ENCODE assay signal across 29 mouse cellular contexts in genomic region chr9:106616306-106616705, GRCm38 (mm10). TPM values are rescaled to one million over a fixed set of nuclear protein-coding genes. Genes with fewer than 3 reads are reported as not detected.
DNase-seq lines count a peak whose midpoint lies in the region; ATAC-seq lines count a peak whose summit lies in the region.
"Had no signal": no experiment of that assay in that cellular context is flagged by ENCODE, and none has a peak within 500 bp of the region (broad histone marks: within the 10 kb centered on the region; RNA-seq: fewer than 3 reads in every experiment).

No protein-coding gene starts in this region.

- no peak overlapping the region for H3K4me3 ChIP-seq in midbrain, embryonic 11.5 days (ENCODE audit: low read depth, low read length)
- no peak overlapping the region for H3K4me3 ChIP-seq in midbrain, embryonic 13.5 days (replicated peaks)
- H3K4me3 ChIP-seq: embryonic facial prominence, embryonic 10.5 days; embryonic facial prominence, embryonic 12.5 days; forebrain, embryonic 13.5 days; forebrain, embryonic 15.5 days had no signal

- no peak overlapping the region for H3K4me2 ChIP-seq in midbrain, embryonic 11.5 days
- H3K4me2 ChIP-seq in midbrain, embryonic 13.5 days (replicated peaks) = no peak overlapping the region
- H3K4me2 ChIP-seq: embryonic facial prominence, embryonic 12.5 days; forebrain, embryonic 13.5 days; forebrain, embryonic 15.5 days had no signal

- no peaks in the 10 kb centered on the region for H3K27me3 ChIP-seq in midbrain, embryonic 11.5 days (ENCODE audit: control insufficient read depth, insufficient read depth, low read length)
- no peaks in the 10 kb centered on the region for H3K27me3 ChIP-seq in midbrain, embryonic 13.5 days
- H3K27me3 ChIP-seq: forebrain, embryonic 13.5 days; forebrain, embryonic 15.5 days had no signal

- H3K27ac ChIP-seq in midbrain, embryonic 11.5 days (ENCODE audit: low read depth, low read length) = no peak overlapping the region
- H3K27ac ChIP-seq in midbrain, embryonic 13.5 days = no peak overlapping the region
- H3K27ac ChIP-seq: embryonic facial prominence, embryonic 10.5 days; embryonic facial prominence, embryonic 12.5 days; forebrain, embryonic 13.5 days; forebrain, embryonic 15.5 days had no signal

- H3K4me1 ChIP-seq in midbrain, embryonic 11.5 days (ENCODE audit: control insufficient read depth, insufficient read depth, low read length) = no peaks in the 10 kb centered on the region
- H3K4me1 ChIP-seq in midbrain, embryonic 13.5 days (replicated peaks) = no peaks in the 10 kb centered on the region
- H3K4me1 ChIP-seq: embryonic facial prominence, embryonic 10.5 days; embryonic facial prominence, embryonic 12.5 days; forebrain, embryonic 13.5 days; forebrain, embryonic 15.5 days had no signal

- H3K9me3 ChIP-seq in midbrain, embryonic 11.5 days (ENCODE audit: control insufficient read depth, low read length) = peaks cover 3% of the 10 kb centered on the region; the same call in 1 of the 2 replicates
- H3K9me3 ChIP-seq in midbrain, embryonic 13.5 days = peaks cover 3% of the 10 kb centered on the region; the same call in 1 of the 2 replicates
- H3K9me3 ChIP-seq: forebrain, embryonic 13.5 days; G1E had no signal

- peak; percentile 58 to 59 for DNase-seq in cerebellum, postnatal 10 days
- no peak for DNase-seq in cerebellum, adult 9-11 months
- DNase-seq in heart, adult 11 months = peak; percentile 74
- no peak for DNase-seq in heart, adult 8-10 months (ENCODE audit: low spot score)
- DNase-seq in left cerebral cortex, postnatal 4 days = peak; percentile 41
- DNase-seq in left cerebral cortex, postnatal 25 days (ENCODE audit: low spot score in 2 of 2) = no peak
- DNase-seq in midbrain, embryonic 11.5 days (ENCODE audit: low spot score, missing footprints) = peak; percentile 21
- DNase-seq: adrenal gland, adult 8-10 months; adrenal gland, postnatal 14 days; adrenal gland, postnatal 36 days; B cell, adult 2 months; cerebellum, adult 11-12 months; cerebellum, adult 2 months; cerebellum, adult 9-10 months; forebrain, postnatal 0 days had no signal

- no peak for ATAC-seq in midbrain, embryonic 11.5 days (ENCODE audit: low FRiP score)
- ATAC-seq in midbrain, embryonic 13.5 days = no peak
- ATAC-seq: activated CD4-positive, CD25-positive, alpha-beta regulatory T cell, adult 4 months; CD4-positive, CD25-positive, alpha-beta regulatory T cell, adult 4 months; forebrain, embryonic 13.5 days; forebrain, embryonic 15.5 days; forebrain, postnatal 0 days; Patski had no signal

- intact Hi-C loops in left cerebral cortex, postnatal 4 days (cut with DNase I) = no loop called here
- intact Hi-C loops in left cerebral cortex, postnatal 25 days (cut with DNase I) = no loop called here

- no peaks in the 10 kb centered on the region for H3K36me3 ChIP-seq in midbrain, embryonic 11.5 days (ENCODE audit: control insufficient read depth, insufficient read depth, low read length)
- H3K36me3 ChIP-seq in midbrain, embryonic 13.5 days = no peaks in the 10 kb centered on the region
- H3K36me3 ChIP-seq: embryonic facial prominence, embryonic 10.5 days; embryonic facial prominence, embryonic 12.5 days; forebrain, embryonic 15.5 days; G1E had no signal

- H3K9ac ChIP-seq in midbrain, embryonic 11.5 days (ENCODE audit: low read length) = no peak overlapping the region
- no peak overlapping the region for H3K9ac ChIP-seq in midbrain, embryonic 13.5 days (replicated peaks)
- H3K9ac ChIP-seq: embryonic facial prominence, embryonic 12.5 days; forebrain, embryonic 13.5 days; forebrain, embryonic 15.5 days; forebrain, postnatal 0 days had no signal

- 89% methylated on average over 9 of the region's 9 CpGs for WGBS in midbrain, embryonic 11.5 days
- WGBS in midbrain, embryonic 13.5 days = 90% methylated on average over 9 of the region's 9 CpGs

RNA-seq across cellular contexts. Expression of gene Iqcf6, which starts 10.1 kb away (rescaled TPM):
- total RNA-seq in heart, adult 8-10 months (2022) = not detected
- not detected for total RNA-seq in left cerebral cortex, postnatal 4 days (2021)
- not detected for total RNA-seq in left cerebral cortex, postnatal 25 days (2021)
- polyA plus RNA-seq in midbrain, embryonic 11.5 days (2014; fragmentation: Nextera tagmentation; extraction: Ambion mirVana) = not detected in 2 replicates
- not detected in 2 replicates for polyA plus RNA-seq in midbrain, embryonic 13.5 days (2015; fragmentation: Nextera tagmentation; extraction: Ambion mirVana)
- total RNA-seq: adrenal gland, adult 18-20 months; adrenal gland, adult 8-10 months; adrenal gland, postnatal 14 days; adrenal gland, postnatal 36 days; CH12.LX; forebrain, postnatal 0 days; G1E had no signal
- polyA plus RNA-seq: activated CD4-positive, CD25-positive, alpha-beta regulatory T cell, adult 4 months; CD4-positive, CD25-positive, alpha-beta regulatory T cell, adult 4 months; cerebellum, adult 2 months; cortical plate, adult 2 months; embryonic facial prominence, embryonic 10.5 days; embryonic facial prominence, embryonic 12.5 days; embryonic facial prominence, embryonic 14.5 days; forebrain, embryonic 11.5 days; forebrain, embryonic 13.5 days; forebrain, embryonic 15.5 days; forebrain, postnatal 0 days; G1E; Patski had no signal

RNA-seq across cellular contexts. Expression of gene Grm2, which starts 39.6 kb away (rescaled TPM):
- total RNA-seq in heart, adult 8-10 months (2022) = not detected
- total RNA-seq in left cerebral cortex, postnatal 4 days (2021) = 10 to 100 TPM; 43.6 to 48.3 TPM
- total RNA-seq in left cerebral cortex, postnatal 25 days (2021) = 10 to 100 TPM; 54.6 to 56.2 TPM
- 15.5 and 16.4 TPM in 2 replicates for polyA plus RNA-seq in midbrain, embryonic 11.5 days (2014; fragmentation: Nextera tagmentation; extraction: Ambion mirVana)
- 7.7 and 9.6 TPM in 2 replicates for polyA plus RNA-seq in midbrain, embryonic 13.5 days (2015; fragmentation: Nextera tagmentation; extraction: Ambion mirVana)
- total RNA-seq: adrenal gland, adult 18-20 months; adrenal gland, adult 8-10 months; adrenal gland, postnatal 14 days; adrenal gland, postnatal 36 days; CH12.LX had no signal
- polyA plus RNA-seq: CD4-positive, CD25-positive, alpha-beta regulatory T cell, adult 4 months; G1E; Patski had no signal

RNA-seq across cellular contexts. Expression of gene Iqcf4, which starts 45.5 kb away (rescaled TPM):
- not detected for total RNA-seq in heart, adult 8-10 months (2022)
- total RNA-seq in left cerebral cortex, postnatal 4 days (2021) = not detected
- total RNA-seq in left cerebral cortex, postnatal 25 days (2021) = not detected
- not detected in 2 replicates for polyA plus RNA-seq in midbrain, embryonic 11.5 days (2014; fragmentation: Nextera tagmentation; extraction: Ambion mirVana)
- polyA plus RNA-seq in midbrain, embryonic 13.5 days (2015; fragmentation: Nextera tagmentation; extraction: Ambion mirVana) = not detected in 2 replicates
- total RNA-seq: adrenal gland, adult 18-20 months; adrenal gland, adult 8-10 months; adrenal gland, postnatal 14 days; adrenal gland, postnatal 36 days; CH12.LX; forebrain, postnatal 0 days; G1E had no signal
- polyA plus RNA-seq: activated CD4-positive, CD25-positive, alpha-beta regulatory T cell, adult 4 months; CD4-positive, CD25-positive, alpha-beta regulatory T cell, adult 4 months; cerebellum, adult 2 months; cortical plate, adult 2 months; embryonic facial prominence, embryonic 10.5 days; embryonic facial prominence, embryonic 12.5 days; embryonic facial prominence, embryonic 14.5 days; forebrain, embryonic 11.5 days; forebrain, embryonic 13.5 days; forebrain, embryonic 15.5 days; forebrain, postnatal 0 days; G1E; Patski had no signal

RNA-seq across cellular contexts. Expression of gene Iqcf3, which starts 54.9 kb away (rescaled TPM):
- total RNA-seq in heart, adult 8-10 months (2022) = not detected
- total RNA-seq in left cerebral cortex, postnatal 4 days (2021) = not detected
- not detected for total RNA-seq in left cerebral cortex, postnatal 25 days (2021)
- polyA plus RNA-seq in midbrain, embryonic 11.5 days (2014; fragmentation: Nextera tagmentation; extraction: Ambion mirVana) = not detected in 2 replicates
- not detected in 2 replicates for polyA plus RNA-seq in midbrain, embryonic 13.5 days (2015; fragmentation: Nextera tagmentation; extraction: Ambion mirVana)
- total RNA-seq: adrenal gland, adult 18-20 months; adrenal gland, adult 8-10 months; adrenal gland, postnatal 14 days; adrenal gland, postnatal 36 days; CH12.LX; forebrain, postnatal 0 days; G1E had no signal
- polyA plus RNA-seq: activated CD4-positive, CD25-positive, alpha-beta regulatory T cell, adult 4 months; CD4-positive, CD25-positive, alpha-beta regulatory T cell, adult 4 months; cerebellum, adult 2 months; cortical plate, adult 2 months; embryonic facial prominence, embryonic 10.5 days; embryonic facial prominence, embryonic 12.5 days; embryonic facial prominence, embryonic 14.5 days; forebrain, embryonic 11.5 days; forebrain, embryonic 13.5 days; forebrain, embryonic 15.5 days; forebrain, postnatal 0 days; G1E; Patski had no signal

Comparison
In these comparisons a context has a peak if more than half of its experiments do, and no peak if none do; other contexts are left out.
1. DNase-seq: peak in cerebellum, postnatal 10 days (2 of 2), heart, adult 11 months (single experiment), left cerebral cortex, postnatal 4 days (single experiment) and midbrain, embryonic 11.5 days (single experiment); none in cerebellum, adult 9-11 months (single experiment), heart, adult 8-10 months (single experiment) and left cerebral cortex, postnatal 25 days (0 of 2).
2. RNA of gene Grm2, which starts 39.6 kb away (total RNA-seq): 54.6 to 56.2 TPM in left cerebral cortex, postnatal 25 days and 43.6 to 48.3 TPM in left cerebral cortex, postnatal 4 days; not detected in heart, adult 8-10 months; every median in the first group is over 10 times any median in the second.